Mouse (Mus musculus) CD4-positive, CD25-positive, alpha-beta regulatory T cell, adult 4 months (primary cell): ENCODE results near the gene Scube2. TPM values are rescaled to one million over a fixed set of nuclear protein-coding genes. Genes with fewer than 3 reads are reported as not detected.

Experiments
- ATAC-seq: one replicate; pipeline ENCODE4 v1.8.0; 2017
- polyA plus RNA-seq, 2 experiments: library from polyadenylated mRNA; unstranded; fragments of 100-300 nt; shearing (Covaris generic); gene quantifications; one replicate each; pipeline ENCODE4 v1.2.1; 2017

Gene Scube2
- polyA plus RNA-seq, 2 experiments from 2014 or later = not detected

DNA sequence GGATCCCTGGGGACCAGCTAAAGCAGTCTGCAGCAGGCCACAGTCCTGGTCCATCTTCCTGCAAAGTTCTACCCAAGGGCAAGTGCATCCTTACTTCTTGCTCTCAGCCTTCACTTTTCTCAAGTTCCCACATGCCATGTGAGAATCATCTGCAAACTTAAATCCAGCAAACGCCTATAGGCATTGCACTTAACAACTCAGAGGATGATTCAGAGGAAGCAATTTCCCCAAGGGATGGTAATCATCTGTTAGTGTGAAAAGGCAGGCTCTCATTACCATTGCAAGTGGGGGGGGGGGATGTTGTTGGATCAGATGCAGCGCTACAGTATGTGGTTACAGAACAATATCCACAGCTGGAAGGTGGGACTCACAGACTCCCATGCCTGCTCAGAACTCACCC lies 70.9 kb downstream of the Scube2 start:
- no peak for ATAC-seq

DNA sequence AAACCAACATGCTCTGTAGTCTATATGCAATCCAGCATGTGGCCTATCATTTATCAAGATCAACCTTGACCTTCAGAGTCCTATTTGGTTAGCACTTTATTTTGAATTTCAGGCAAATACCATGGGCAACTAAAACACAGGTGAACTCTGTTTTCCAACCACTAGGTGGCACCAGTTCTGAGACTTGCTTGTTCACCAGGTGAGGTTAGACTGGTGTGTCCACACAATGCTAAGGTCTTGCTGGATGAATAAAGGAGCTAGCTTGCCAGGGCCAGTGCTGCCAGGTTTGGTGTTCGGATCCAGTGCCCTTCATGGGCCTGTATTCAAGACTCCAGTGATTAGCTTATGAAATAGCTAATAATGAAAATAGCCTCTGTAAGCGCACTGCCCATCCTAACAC lies 72.7 kb downstream of the Scube2 start:
- peak; percentile 72 for ATAC-seq

DNA sequence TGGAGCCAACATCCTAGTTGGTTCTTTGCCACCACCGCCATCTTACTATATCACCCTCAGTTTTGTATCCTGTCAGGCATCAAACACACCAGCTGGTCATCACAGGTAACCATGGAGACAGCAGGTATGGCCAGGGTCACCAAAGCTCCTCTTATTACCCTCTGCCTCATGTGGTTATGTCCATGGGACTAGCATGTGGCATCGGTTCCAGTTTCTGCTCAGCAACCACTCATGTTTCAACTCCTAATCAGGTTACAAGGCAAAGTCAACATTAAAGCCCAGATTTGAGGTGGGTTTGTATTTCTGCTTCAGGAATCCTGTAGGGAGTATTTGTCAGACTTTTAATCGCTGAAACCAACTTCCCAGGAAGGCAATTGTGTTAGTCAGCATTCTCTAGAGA lies 74.7 kb downstream of the Scube2 start:
- ATAC-seq = no peak

DNA sequence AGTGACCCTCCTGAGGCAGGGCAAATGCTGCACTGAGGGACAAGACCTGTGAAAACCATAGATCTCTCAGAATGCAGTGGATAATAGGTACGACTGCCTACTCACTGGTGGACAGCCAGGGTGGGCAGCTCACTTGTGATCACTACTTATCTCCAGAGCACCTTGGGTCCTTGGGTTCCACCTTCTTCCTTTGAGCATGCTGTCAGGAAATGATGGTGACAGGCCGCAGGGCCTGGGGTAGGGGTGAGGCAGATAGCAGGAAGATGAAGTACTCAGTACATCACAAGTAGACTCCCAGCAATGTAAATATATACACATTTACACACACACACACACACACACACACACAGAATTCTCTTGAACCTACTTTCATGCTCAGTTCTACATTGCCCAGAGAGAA lies 77.6 kb downstream of the Scube2 start:
- no peak for ATAC-seq

DNA sequence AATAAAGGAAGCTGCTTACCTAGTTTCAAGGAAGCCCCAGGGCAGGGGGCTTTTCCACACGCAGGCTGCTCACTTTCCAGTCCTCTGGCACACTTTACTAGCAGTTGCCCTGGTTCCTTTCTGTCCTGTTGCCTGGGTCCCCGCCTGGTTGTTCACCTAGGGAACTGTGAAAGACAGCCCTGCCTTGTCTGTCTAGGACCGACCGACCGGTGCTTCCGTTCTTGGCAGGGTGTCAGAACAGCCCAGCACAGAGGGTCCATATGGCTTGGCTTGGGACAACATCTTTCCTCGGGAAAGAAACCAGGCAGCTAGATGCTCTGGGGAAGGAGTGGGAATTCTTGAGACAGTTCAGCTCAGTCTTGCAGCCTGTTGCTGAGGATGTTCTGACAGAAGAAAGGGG lies 82.2 kb downstream of the Scube2 start:
- no peak for ATAC-seq

DNA sequence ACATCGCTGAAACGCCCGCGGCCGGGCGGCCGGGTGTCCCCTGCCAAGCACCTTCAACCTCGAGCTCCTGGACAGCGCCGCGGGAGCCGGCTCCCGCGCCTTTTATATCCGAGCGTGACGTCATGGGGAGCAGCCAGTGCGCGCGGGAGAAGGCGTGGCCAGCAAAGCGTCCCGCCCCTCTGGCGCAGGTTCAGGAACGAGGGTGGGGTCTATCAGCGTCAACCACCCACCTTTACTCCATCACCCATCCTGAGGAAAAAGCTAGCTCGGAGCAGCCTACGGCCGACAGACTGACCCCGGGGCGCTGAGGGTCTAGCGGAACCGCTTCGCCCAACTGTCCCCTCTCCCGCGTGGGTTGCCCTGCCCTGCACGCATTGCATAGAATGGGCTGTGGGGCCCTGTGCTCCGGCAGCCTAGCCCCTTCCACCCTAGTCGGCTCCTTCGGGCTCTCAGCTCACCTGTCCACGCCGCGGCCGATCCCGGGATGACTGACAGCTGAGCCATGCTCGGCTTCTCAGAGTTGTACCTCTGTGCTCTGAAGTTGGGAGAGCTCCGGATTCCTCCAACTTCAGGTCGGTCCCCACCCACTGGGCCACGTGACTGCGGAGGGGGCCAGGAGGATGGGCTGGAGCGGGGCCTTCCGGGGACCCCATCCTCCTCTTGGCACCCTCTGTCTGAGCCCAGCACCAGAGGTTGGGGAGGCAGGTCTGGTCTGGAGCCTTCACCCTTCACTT lies 83.8 kb downstream of the Scube2 start, which contains the start of gene Nrip3:
Gene Nrip3, minus strand, starts transcription at position 556 of the 734 bp plus-strand sequence.
- ATAC-seq = peak; percentile 84

DNA sequence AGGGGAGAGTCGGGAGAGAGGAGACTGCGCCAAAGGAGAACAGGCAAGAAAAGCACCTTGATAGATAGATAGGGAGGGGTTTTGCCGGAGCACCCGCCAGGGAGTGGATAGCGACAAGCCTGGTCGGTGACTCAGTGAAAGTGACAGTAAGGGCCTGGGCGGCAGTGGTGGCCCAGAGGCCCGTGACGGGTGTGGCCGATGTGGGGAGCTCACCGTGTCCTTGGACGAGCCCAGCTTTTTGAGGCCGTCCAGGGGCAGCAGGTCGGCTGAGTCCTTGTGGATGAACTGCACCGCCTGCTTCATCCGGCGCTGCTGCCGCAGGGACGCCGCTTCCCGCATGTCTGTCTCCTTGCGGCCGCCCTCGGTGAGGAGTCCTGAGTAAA lies 84.4 kb downstream of the Scube2 start:
- peak; percentile 54 for ATAC-seq

DNA sequence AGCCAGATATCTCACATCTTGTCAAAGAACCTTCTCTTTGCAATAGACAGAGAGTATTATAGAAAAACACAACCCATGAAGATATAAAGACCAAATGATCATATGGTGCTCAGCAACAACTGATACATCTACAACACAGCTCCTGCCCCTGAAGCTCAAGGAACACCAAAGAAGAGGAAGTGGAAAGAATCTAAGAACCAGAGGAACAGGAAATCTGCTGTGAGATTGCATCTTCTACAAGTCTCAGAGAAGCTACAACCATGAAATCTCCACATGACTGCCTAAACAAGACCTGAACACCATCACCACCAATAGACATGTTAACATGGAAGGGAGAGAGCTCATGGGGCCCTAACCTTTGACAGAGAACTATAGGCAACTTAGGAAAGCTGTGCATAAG lies 93.2 kb downstream of the Scube2 start:
- ATAC-seq = no peak

DNA sequence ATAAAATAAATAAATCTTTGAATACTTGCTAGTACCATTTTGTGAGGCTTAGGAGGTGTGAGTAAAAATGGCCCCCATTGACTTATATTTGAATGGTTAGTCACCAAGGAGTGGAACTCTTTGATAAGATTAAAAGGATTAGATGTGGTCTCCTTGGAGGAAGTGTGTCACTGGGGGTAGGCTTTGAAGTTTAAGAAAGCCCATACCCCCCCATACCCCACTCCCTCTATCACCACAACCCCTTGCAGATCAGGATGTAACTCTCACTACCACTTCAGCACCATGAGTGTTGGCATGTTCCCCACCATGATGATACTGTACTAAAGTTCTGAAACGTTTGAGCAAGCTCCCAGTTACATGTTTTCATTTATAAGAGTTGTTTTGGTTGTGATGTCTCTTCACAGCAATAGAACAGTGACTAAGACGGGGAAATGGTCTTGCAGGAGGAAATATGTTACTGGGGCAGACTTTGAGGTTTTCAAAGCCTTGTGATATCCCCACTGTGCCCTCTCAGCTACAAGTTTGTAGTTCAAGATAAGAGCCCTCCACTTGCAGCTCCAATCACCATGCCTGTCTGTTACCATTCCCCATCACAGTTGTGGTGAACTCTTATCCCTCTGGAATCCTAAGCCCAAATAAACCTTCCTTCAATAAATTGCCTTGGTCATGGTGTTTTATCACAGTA lies 96.6 kb downstream of the Scube2 start:
- ATAC-seq = no peak

DNA sequence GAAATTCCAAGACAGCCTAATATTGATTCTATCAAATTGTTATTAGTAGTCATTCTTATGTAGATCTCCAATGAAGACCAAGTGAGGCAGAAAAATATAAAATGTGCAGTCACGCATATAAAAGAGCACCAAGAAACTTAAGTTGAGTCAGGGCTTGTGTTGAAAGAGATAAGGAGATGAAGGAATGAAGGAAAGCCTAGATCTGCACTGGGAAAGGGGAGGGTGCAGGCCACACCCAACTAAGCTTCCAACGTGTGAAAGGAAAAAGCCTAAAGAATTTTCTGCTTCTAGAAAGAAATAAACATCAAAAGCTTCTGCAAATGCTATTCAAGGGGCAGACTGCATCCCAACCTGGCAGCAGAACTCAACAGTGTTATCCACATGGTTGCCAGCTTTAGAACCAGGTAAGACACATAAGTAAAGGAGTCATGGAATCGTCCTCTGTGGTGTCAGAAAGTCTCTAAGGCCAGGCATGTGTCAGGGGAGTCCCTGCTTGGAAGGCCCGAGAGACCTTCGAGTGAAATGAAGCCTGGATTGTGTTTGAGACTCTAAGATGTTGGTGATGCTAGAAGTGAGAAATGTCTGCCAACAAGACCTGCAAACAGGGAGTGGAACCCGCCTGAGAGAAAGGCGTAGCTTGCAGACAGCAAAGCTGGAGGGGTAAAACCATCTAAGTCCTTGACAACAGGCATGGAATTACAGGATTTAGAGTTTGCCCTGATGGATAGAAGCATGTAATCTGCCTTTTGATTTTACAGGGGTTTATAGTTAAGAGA lies 97.7 kb downstream of the Scube2 start:
- ATAC-seq = no peak

DNA sequence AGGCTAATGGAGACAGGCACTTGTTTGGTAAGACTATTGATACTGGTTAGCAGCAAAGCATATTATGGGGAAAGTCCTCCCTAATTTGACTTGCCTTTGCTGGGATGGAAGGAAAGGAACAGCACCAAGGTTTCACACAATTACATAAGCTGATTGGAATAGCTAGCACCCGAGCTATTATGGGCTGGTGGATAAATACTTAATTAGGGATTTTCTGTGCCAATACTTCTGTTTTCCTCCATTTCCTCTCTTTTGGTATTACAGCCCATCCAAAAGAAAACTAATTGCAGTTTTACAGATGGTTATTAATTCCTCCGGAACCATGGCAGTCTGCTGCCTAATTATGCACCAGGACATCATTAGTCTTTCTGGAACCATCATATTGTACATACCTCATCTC lies 101.5 kb downstream of the Scube2 start:
- no peak for ATAC-seq

DNA sequence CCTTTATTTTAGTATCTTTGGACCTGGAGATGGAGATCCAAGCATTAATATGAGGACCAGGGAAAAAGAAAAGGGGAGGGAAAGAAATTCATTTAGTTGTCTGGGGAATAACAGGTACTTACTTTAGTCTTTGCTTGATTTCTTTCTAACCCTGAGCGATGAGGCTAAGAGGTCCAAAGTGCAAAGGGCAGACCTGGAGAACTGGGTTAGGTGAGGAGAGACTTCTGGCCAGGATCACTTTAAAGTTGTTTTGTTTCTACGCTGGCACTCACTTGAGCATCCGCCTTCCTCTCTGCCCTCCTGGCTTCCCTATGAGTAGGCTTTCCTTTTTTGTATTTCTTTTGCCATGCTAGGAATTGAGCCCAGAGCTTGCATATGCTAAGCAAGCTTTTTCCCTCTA lies 109.2 kb downstream of the Scube2 start:
- no peak for ATAC-seq

DNA sequence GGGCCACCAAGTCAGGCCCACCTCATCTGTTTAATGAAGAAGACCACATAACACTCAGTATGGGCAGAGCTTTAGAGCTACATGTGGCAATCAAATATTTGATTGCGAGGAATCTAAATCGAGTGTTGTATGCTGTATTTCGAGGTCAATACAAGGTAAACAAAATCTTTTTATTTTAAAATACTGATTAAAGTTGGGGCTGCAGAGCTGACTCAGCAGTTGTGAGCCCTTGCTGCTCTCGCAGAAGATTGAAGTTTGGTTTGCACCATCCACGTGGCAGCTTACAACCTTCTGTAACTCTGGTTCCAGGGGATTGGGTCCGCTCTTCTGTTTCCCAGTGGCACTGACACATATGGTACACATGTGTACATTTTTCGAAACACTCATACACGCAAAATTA lies 111.4 kb downstream of the Scube2 start:
- ATAC-seq = no peak

DNA sequence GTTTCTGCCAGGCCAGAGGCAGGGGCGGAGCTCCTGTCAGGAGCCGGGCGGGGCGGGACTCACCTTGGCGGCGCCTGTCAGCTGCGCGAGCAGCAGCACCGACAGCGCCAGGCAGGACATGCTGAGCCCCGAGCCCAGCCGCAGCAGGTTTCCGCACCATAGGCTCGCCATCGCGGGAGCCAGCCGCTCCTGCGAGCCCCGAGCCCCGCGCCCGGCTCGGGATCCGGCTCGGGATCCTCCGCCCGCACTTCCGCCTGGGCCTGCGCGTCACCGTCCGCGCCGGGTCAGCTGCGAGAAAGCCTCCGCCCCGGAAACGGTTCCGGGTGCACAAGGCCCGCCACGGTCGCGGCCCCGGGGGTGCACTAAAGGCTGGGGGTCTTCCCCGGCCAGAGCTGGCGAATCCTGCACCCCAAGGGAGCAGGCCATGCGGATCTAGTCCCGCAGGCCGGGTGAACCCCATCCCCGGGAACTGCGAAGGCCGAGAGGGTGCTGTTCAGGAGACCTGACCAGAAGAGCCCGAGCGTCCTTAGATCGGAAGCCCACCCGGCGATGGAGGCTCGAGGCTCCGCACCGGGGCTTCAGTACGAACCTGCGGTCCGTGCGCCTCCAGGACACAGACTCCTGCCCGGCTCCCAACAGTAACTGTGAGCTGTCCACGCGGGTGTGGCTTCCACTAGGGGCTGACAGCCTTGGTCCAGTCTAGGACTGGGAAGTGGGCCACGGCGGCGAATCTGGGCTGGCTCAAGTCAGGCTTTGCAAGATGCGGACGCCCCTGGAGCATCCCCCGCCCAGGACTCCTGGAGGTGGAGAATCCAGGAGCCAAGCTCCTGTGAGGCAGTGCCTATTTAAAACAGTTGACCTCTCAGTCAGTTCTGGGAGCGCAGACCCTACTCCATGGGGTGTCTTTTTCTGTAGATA lies 113.2 kb downstream of the Scube2 start, which contains the start of gene Tmem9b:
Gene Tmem9b, minus strand, starts transcription at position 868 of the 918 bp plus-strand sequence.
- peak; percentile 91 for ATAC-seq

DNA sequence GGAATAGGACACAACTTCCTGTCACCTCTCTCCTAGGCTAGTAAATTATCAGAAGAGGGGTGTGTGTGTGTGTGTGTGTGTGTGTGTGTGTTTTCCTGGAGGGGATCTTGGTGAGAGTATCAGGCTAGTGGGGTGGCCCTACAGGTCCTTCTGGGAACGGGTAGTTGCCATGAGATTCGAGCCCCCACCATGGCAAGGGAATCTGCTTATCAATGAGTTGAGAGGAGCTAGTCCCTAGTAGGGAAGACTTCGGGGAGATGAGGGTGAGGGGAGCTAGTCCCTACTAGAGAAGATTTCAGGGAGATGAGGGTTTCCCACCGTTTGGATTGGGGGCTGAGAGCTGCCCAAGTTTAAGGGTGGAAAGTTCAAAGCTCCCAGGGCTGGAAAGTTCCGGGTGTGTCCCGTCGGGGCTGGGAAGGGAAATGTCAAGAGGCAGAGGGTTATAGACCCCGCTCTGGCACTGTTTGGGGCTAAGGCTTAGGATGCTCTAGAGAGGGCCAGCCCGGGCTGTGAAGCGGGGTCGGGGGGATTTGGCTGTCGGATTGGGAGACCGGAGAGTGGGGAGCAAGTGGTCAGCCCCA lies 114.0 kb downstream of the Scube2 start:
- peak; percentile 44 for ATAC-seq

Other genes with a start within 250 kb of the Scube2 start
- 1 to 10 TPM; 1.8 to 3.9 TPM for gene St5, start 162.1 kb downstream of the Scube2 start, polyA plus RNA-seq
- gene Akip1, start 162.0 kb downstream of the Scube2 start, polyA plus RNA-seq = 10 to 100 TPM; 28.6 to 32.8 TPM
- under 1 TPM in 1 of 2 experiments, not detected in 1; 0.38 TPM for gene BC051019, start 141.8 kb downstream of the Scube2 start, polyA plus RNA-seq
- not detected for gene Ascl3, start 134.0 kb downstream of the Scube2 start, polyA plus RNA-seq
- gene Tmem9b, start 112.8 kb downstream of the Scube2 start, polyA plus RNA-seq = 100 to 1,000 TPM in 1 of 2 experiments, 10 to 100 TPM in 1; 83.6 to 102 TPM
- under 1 TPM; 0.30 to 0.73 TPM for gene Nrip3, start 83.7 kb downstream of the Scube2 start, polyA plus RNA-seq
- 10 to 100 TPM; 23.4 to 27.6 TPM for gene Dennd5a, start 94.8 kb upstream of the Scube2 start, polyA plus RNA-seq
- gene Tmem41b, start 121.2 kb upstream of the Scube2 start, polyA plus RNA-seq = 10 to 100 TPM; 35.0 to 39.5 TPM
- gene Ipo7, start 152.6 kb upstream of the Scube2 start, polyA plus RNA-seq = 10 to 100 TPM; 24.0 to 33.0 TPM
- 10 to 100 TPM; 42.5 to 50.0 TPM for gene Zfp143, start 195.5 kb upstream of the Scube2 start, polyA plus RNA-seq